Mouse (Mus musculus) right cerebral cortex, adult 18-20 months (tissue): ENCODE data around the gene Eln.

ENCODE experiments used
- DNase-seq: peaks from one replicate; pipeline ENCODE4 v3.0.0; 2022; ENCODE audit warnings: mixed read lengths

Gene Eln

DNA sequence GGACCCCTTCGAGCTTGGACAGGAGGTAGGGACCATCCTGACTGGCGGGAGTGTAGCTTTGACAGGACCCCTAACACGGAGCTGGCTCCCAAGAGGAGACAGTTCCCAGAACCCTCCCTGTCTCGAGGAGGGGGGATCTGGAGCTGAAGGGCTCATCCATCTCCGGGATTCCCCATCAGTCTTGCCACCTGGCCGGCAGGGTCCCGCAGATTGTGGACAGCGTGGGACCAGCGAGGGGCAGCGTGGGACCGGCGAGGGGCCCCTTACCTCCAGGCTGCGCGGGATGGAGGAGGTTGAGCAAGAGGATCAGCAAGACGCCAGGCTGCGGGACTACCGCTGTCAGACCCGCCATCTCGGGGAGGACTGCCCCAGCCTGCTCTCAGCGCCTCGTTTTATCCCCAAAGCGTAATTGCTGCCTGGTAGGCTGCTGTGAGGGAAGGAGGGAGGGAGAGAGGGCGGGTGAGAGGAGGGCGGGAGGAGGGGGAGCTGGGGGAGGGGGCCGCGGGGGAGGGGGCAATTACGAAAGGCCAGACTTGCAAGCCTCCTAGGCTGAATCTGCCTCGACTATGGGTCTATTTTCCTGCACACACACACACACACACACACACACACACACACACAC is at the start of gene Eln:
Gene Eln (minus strand): TSS at position 434 of the 622 bp plus-strand sequence.
- DNase-seq, result peak; percentile 15

DNA sequence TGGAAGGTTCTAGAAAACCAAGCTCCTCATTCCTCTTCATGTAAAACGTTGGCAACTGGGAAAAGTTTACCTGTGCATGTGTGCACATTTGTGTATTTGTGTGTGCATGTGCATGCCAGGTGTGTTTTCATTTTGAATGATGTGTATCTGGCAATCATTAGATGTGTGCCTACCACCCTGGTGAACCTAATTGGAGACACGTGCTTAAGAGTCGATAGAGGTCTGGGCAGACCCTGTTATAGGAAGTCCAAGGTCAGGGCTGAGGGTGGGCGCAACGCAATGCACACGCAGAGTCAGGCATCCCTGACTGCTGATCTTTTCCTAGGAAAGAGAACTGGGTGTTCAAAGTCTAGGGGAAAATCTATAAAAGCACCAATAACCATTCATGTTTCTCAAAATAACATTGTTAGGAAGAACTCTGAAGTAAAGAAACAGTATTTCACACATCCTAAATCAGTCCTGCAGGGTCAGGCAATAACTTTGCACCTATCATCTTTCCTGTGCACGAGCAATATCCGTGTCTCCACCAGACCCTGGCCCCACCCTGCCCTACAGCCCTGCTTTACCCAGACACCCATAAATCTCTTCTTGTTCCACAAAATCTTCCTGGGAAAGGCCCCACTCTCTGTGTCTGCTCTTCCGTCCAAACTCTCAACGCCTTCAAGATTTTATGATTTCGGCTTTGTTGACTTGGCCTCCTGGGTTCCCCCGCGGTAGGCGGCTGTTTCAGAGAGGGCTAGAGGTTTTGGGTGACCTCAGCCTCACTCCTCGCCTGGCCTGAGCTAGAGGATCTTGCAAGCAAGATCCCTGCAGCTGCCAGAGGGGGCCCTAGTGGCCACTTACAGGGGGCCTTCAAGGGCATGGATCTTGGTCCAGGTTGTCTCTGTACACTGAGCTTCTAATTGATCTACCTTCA is 43.2 kb upstream of the Eln start:
- DNase-seq, result no peak

- no peak for DNase-seq
These were observed 41.1 kb upstream of the Eln start for GRCm38 (mm10) chr5:134788237-134788636.

- no peak for DNase-seq
These were observed 38.7 kb upstream of the Eln start for GRCm38 (mm10) chr5:134785691-134786371.

- no peak for DNase-seq
These were observed 36.7 kb upstream of the Eln start for GRCm38 (mm10) chr5:134783794-134784193.

DNA sequence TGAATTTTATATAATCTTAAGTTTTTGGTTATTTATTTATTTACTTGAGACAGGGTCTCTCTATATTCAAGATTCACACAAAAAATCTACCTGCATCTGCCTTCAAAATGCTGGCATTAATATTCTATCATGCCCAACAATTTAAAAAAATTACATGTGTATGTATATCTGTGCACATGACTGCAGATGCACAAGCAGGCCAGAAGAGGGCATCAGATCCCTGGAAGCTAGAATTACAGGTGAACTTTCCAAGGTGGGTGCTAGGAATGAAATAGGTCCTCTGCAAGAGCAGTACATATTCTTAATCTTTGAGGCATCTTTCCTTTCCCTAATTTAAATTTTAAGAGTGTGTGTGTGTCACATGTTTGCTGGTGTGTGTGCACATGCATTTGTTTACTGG is 33.8 kb upstream of the Eln start:
- no peak for DNase-seq

- no peak for DNase-seq
These were observed 33.0 kb upstream of the Eln start for GRCm38 (mm10) chr5:134780146-134780545.

DNA sequence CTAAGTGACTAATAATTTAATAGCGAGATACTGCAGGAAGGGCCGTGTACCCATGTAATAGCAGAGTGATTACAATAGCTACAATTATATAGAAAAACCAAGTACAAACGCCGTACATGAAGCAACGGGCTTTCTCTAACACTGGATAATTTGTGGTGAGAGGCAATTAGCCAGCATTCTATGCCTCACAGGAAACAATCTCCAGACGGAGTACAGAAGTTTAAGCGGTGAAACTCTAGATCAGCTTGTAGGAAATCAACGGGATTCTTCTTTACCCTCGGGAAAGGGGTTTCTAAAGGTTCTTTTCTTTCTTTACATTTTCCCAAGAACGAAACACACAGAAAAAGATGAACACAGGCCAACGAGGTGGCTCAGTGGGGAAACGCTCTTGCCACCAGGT is 29.4 kb upstream of the Eln start:
- no peak for DNase-seq

DNA sequence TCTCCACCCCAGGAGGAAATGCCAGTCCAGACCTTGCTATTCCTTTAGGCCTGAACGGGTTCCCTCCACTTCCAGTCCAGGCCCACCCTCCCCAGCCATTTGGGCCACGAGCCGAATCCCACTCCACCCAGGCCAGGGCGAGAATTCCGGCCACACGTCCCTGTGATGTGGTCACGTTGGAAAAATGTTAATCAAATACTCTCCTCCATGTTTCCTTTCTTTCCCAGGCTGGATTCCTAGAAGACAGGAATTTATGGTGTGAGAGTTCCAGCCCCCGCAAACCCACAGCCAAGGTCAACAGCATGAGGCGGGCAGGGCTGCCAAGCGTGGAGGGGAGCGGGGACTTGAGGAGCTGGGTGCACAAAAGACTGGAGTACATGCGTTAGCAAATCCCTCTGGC is 25.4 kb upstream of the Eln start:
- no peak for DNase-seq

DNA sequence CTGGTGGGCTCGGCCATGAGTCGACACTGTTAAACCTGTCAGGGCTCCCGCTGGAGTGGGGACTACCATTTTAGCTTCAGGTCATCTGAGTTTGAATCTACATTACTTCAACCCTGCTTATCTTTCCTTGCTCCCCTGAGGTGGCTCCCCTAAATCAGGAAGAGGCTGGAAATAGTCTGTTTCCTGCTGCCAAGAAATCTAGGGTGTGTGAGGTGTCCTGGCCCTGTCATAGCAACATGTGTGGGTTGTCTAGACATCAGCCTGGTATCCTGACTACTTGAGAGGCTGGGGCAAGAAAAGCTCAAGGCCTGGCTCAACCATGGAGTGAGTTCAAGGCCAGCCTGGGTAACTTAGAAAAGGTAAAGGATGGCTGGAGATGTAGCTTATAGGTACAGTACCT is 24.6 kb upstream of the Eln start:
- no peak for DNase-seq

DNA sequence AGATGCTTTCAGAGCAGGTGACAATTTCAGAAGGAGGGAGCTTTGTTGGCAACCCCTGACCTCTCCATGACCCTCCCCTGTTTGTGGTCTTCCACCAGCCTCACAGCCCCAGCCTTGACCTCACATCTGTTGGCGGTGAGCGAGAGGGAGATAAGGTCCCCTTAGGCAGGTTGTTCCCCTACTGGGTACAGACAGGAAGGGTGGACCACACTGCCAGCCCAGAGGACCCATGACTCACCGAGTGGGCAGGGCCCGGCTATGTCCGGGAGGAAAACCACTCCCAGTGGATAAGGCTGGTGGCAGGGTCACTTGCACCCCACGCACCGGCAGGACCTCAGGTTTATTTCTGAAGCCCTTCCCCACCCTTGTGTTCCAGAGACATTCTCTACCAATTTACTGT is 22.1 kb upstream of the Eln start:
- DNase-seq, result no peak

DNA sequence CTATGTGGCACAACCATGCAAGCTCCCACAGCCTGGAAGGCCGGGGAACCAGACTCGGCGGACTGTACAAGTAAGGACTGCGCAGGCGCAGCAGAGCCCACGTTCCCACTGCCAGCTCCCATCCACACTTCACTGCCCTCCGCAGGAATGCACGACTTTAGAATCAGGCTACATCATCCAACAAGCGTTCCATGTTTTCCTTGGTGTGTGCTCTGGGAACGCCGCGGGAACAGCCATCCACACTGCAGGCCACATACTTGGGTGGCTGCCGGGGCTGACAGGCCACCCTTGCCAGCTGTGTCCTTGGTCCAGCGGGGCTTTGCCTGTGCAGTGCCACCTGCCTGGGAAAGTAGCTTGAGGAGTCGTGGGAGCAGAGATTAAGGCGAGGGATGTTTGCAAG is 18.3 kb upstream of the Eln start:
- DNase-seq, result no peak

DNA sequence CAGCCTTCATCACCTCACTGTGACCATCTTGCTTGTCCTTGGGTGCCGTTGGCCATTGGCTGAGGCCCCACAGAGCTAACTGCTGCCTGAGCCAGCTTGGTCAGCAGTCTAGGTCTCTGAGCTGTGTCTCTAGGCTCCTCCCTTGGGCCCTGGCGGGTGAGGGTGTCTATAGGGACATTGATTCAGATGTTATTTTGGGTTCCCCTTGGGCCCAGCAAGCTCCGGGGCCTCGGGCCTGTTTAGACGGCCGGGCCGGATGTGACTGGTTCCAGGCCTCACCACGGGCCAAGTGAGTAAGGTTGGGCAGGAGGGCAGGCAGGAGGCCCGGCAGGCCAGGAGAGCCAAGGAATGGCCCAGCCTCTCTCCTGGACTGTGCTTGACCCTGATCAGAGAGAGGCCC is 16.2 kb upstream of the Eln start:
- DNase-seq, result no peak

GRCm38 (mm10) chr5:134761409-134762124 is 14.4 kb upstream of the Eln start:
- no peak for DNase-seq

DNA sequence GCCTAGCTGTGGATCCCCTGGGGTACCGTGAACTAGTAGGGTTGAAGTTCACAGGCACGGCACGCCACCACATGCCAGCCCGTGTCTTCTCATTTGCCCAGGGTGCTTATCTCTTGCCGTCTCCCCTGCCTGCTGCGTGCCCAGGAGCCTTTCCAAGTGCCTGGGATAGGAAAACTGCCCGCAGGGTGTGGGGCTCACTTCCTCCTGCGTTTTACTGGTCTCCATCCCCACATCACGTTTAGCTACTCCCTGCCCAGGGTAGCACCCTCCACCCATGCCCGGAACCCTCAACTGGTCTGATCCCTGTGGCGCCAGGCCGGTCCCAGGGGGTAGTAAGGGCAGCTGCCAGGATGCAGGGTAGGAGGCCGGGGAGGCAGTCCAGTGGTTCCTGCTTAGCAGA is 8.9 kb upstream of the Eln start:
- no peak for DNase-seq

GRCm38 (mm10) chr5:134754096-134754495 is 7.0 kb upstream of the Eln start:
- DNase-seq, result no peak

DNA sequence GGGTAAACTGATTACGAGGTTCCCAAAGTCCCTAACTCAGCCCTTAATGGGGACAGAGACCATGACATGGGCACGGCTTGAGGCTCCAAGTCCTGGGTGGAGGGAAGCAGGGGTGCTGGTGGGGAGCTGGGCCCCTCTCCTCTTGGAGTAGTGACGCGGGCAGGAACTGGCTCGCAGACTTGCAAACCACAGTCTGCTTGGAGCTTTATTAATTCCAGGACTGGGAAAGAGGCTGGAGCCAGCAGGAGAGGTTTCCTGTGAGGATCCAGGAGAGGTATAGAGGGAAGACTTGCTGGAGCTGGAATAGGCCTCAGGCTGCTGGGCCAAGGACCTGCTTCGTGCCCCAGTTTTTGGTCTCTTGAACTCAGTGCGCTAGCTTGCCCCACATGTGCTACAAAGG is 3.3 kb upstream of the Eln start:
- no peak for DNase-seq

GRCm38 (mm10) chr5:134747947-134748618 is 960 bp upstream of the Eln start:
- DNase-seq, result peak; percentile 48

DNA sequence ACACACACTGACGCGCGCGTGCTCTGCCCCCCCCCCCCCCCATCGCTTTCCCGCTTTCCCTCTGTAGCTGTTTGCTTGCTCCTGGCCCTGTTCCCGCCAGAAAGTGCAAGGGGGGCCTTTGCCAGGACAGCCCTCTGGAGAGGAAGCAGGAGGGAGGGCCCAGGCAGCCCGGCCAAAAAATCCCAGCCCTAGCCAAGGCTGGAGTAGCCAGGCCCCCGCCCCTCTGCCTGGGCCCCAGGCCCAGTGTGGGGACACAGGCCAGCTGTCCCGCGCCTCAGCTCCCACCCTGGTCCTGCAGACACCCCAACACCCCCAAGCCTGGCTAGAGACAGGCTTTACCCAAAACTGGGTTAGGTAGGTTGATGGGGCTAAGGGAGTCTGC is 380 bp upstream of the Eln start:
- peak; percentile 57 for DNase-seq

GRCm38 (mm10) chr5:134746201-134746600 is 922 bp downstream of the Eln start:
- no peak for DNase-seq

DNA sequence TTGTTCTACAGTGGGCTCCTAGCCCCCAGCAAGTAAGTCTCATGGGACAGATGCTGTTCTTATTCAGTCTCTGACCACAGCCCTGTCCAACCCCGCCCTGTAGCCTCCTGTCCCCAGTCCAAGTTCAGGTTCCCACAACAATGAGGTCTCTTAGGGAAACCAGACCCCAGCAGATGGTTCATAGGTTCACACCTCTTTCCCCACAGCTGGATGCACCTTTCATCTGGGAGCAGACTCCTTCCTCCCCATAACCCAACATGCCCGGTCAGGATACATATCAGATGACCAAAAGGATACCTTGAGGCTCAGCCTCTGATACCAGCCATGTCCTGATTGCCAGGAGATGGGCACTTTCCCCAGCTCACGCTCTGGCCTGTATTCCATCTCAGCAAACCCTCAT is 1.3 kb downstream of the Eln start:
- DNase-seq, result no peak

DNA sequence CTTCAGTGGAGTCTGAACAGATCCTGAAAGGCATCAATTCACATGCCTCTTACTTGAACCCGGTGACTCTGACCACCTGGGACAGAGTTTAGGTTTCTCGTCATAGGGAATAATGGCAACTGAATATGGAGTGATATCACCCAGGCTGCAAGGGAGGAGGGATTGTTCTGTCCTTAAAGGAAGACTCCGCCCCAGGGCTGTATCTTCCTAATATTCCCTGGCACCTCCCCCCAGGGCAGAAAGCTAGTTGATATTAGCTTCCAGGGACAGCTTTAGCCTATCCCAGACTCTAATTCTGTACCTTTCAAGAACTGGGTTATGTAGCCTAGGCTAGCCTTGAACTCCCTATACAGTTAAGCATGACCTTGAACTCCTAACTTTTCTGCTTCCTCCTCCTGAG is 2.1 kb downstream of the Eln start:
- DNase-seq, result no peak

DNA sequence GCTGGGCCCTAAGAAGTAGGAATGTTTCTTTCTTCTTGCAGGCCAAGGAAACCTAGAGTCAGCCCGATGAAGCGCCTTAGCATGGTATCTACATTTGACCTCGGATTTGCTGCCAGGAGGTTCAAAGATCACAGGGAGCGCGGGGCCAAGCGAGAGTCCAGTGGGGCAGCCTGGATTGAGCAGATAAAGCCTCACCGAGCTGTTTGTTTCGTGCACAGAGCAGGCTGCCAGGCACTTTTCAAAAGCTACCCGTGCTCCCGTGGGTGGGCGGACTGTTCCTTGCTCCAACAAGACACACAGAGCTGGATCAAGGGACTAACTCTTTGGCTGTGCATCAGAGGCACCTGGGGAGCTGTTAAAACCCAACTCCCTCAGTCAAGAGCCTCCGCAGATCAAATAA is 3.1 kb downstream of the Eln start:
- DNase-seq, result no peak
